Mouse (Mus musculus) megakaryocyte progenitor cell, adult 5-6 weeks (primary cell): ENCODE measurements around the gene Nbea. TPM values are rescaled to one million over a fixed set of nuclear protein-coding genes. Genes with fewer than 3 reads are reported as not detected.
A peak's percentile ranks its signal among the peaks of the same experiment; 100 is the strongest.

Experiments
- ATAC-seq: replicated peaks from 2 replicates; pipeline ENCODE4 v1.8.0; 2016; ENCODE audit warnings: mild to moderate bottlenecking, moderate TSS enrichment, inconsistent platforms; ENCODE audit not compliant: poor library complexity
- total RNA-seq, 2 experiments: library from RNA; stranded (forward) in 1 of 2; stranded (reverse) in 1 of 2; fragments of 157-497, 149-512 nt in 1 of 2; fragments of 200-1000 nt in 1 of 2; gene quantifications; 2 replicates each; pipeline versions ENCODE4 v1.2.3 to v1.2.4; 2015 to 2017

Nbea gene
- total RNA-seq, 2 experiments from 2014 or later = under 0.01 TPM; not detected in 1

- ATAC-seq = no peak
Observed at GRCm38 (mm10) chr3:55785266-55785980, 398.1 kb downstream of the Nbea start.

- ATAC-seq = no peak
Observed at GRCm38 (mm10) chr3:55784101-55784500, 399.4 kb downstream of the Nbea start.

GRCm38 (mm10) chr3:55783171-55784081 is 400.1 kb downstream of the Nbea start:
- ATAC-seq = peak; percentile 21

GRCm38 (mm10) chr3:55782771-55783170 is 400.7 kb downstream of the Nbea start:
- peak; percentile 13; the same call in 1 of the 2 replicates for ATAC-seq

GRCm38 (mm10) chr3:55782056-55782687 is 401.3 kb downstream of the Nbea start, which contains the start of gene Mab21l1:
Mab21l1 (plus strand) TSS chr3:55782510.
- peak; percentile 38; the same call in 1 of the 2 replicates for ATAC-seq

GRCm38 (mm10) chr3:55781429-55782055 is 402.0 kb downstream of the Nbea start:
- ATAC-seq = no peak

GRCm38 (mm10) chr3:55780120-55781070 is 403.1 kb downstream of the Nbea start:
- ATAC-seq = no peak; the same call in 1 of the 2 replicates

GRCm38 (mm10) chr3:55778764-55779730 is 404.5 kb downstream of the Nbea start:
- ATAC-seq = no peak

- ATAC-seq = no peak
Observed at GRCm38 (mm10) chr3:55777501-55777900, 406.0 kb downstream of the Nbea start.

GRCm38 (mm10) chr3:55775753-55776152 is 407.7 kb downstream of the Nbea start:
- ATAC-seq = no peak

GRCm38 (mm10) chr3:55775245-55775644 is 408.3 kb downstream of the Nbea start:
- ATAC-seq = no peak

- no peak for ATAC-seq
Observed at GRCm38 (mm10) chr3:55774203-55774602, 409.3 kb downstream of the Nbea start.

- ATAC-seq = no peak
Observed at GRCm38 (mm10) chr3:55769308-55769707, 414.2 kb downstream of the Nbea start.

- ATAC-seq = peak; percentile 48
Observed at GRCm38 (mm10) chr3:55768654-55769053, 414.8 kb downstream of the Nbea start.

GRCm38 (mm10) chr3:55763591-55763990 is 419.9 kb downstream of the Nbea start:
- ATAC-seq = no peak

GRCm38 (mm10) chr3:55758297-55758696 is 425.2 kb downstream of the Nbea start:
- peak; percentile 54 for ATAC-seq

- ATAC-seq = no peak
Observed at GRCm38 (mm10) chr3:55756602-55757190, 426.8 kb downstream of the Nbea start.
